Mouse (Mus musculus): ENCODE results near the gene Olfr638.

- TF ChIP-seq POLR2A (IDR thresholded peaks at IDR 0.05; ENCODE audit: low read depth, low read length) (no peak), CTCF (conservative IDR thresholded peaks at IDR 0.05 in 1 of 2, IDR thresholded peaks at IDR 0.05 in 1 of 2; ENCODE audit: low read depth in 2 of 2, low read length in 2 of 2) (no peak), HCFC1 (IDR thresholded peaks at IDR 0.05; ENCODE audit: low read depth, low read length) (no peak), ZMIZ1 (IDR thresholded peaks at IDR 0.05; ENCODE audit: low read depth, low read length) (no peak), SIN3A (IDR thresholded peaks at IDR 0.05; ENCODE audit: low read length) (no peak), ZC3H11A (IDR thresholded peaks at IDR 0.05; ENCODE audit: low read depth, low read length) (no peak), RCOR1 (conservative IDR thresholded peaks at IDR 0.05; ENCODE audit: low read depth, low read length) (no peak), MYC (IDR thresholded peaks at IDR 0.05; ENCODE audit: low read depth, low read length) (no peak), USF1 (IDR thresholded peaks at IDR 0.05; ENCODE audit: low read depth, low read length) (no peak), CHD2 (IDR thresholded peaks at IDR 0.05; ENCODE audit: low read length) (no peak), TCF12 (IDR thresholded peaks at IDR 0.05; ENCODE audit: low read depth, low read length) (no peak), RAD21 (IDR thresholded peaks at IDR 0.05; ENCODE audit: low read depth, low read length) (no peak)
Measured at GRCm38 (mm10) chr7:104035145-104035544, 36.6 kb downstream of the Olfr638 start, which contains the start of gene Olfr641.
